Mouse (Mus musculus) effector memory CD4-positive, alpha-beta T cell, adult 7 months (primary cell): ENCODE measurements around the gene Rad54l. TPM values are rescaled to one million over a fixed set of nuclear protein-coding genes. Genes with fewer than 3 reads are reported as not detected.

Experiments
- polyA plus RNA-seq: library from polyadenylated mRNA; unstranded; fragments of 100-300 nt; shearing (Covaris generic); gene quantifications from one replicate; pipeline ENCODE4 v1.2.1, GENCODE M21; 2017

The Rad54l gene
- polyA plus RNA-seq = 0.96 TPM

DNA sequence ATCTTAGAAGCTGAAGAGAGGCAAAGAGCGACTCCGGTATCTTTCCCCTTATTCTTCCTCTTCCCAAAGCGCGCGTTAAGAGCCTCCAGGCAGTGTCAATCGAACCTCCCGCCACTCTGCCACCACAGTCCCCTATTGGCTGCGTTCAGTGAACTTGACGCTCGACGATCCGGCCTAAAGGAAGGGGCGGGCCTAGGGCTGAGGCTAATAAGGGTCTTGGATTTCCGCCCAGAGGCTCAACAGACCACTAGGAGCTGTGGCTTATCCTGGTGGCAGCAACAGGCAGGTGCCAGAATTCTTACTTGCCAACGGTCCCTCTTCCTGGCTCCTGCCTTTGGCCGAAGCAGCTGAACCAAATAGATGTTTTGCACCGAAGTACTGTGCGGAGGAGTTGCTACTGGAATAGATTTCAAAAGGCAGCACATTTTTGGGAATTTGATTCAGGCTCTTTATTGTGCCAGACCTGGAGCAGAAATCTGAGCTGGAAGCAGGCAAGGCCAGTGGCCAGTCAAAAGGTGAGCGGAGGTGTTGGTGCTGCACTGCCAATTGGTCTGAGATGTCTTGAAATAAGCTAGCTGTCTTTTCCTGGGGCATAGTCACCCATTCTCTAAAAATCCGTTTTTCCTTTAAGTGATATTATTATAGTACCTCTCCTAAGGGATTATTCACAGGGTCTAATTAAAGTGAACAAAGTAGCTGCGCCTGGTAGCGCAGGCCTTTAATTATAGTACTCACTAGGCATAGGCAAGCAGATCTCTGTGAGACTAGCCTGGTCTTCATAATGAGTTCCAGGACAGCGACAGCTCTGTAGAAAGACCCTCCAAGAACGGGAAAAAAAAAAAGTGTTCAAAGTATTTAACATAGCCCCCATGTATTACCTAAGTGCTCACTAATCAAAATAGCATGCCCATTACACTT lies at the start of gene Rad54l, which contains the start of gene Pomgnt1:
Rad54l (minus strand) TSS at position 89 of the 918 bp plus-strand sequence.
Pomgnt1 (plus strand) TSS at position 239 of the 918 bp plus-strand sequence.

GRCm38 (mm10) chr4:116173072-116173471 lies 49.6 kb upstream of the Rad54l start, which contains the start of the genes 1700042G07Rik and Gm49337:
1700042G07Rik (plus strand) TSS chr4:116173372.
Gm49337 (plus strand) TSS chr4:116173384.

GRCm38 (mm10) chr4:116167404-116167803 lies 43.9 kb upstream of the Rad54l start, which contains the start of gene Tspan1:
Tspan1 (minus strand) TSS chr4:116167601.

DNA sequence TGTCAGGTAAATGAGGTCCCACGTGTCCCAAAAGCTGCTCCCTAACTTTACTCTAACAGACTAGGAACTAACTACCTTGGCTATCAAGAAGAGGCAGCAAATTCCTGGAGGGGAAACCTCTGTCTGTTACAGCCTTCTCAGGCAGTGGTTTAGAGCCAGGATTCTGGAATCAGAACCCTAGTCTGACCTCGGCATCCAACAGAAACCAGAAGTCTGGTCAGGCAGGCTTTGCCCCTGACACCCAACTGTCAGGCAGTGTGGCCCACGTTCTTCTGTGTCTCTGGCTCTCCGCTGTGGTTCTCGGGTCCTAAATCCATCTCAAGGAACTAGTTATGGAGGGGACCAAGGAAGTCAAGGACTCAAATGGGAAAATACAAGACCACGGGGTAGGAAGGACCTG lies 27.7 kb upstream of the Rad54l start, which contains the start of gene Lurap1:
Lurap1 (minus strand) TSS at position 101 of the 400 bp plus-strand sequence.

GRCm38 (mm10) chr4:116074861-116075620 lies 48.4 kb downstream of the Rad54l start, which contains the start of the genes Uqcrh and Lrrc41:
Uqcrh (minus strand) TSS chr4:116075071.
Lrrc41 (plus strand) TSS chr4:116075269.

DNA sequence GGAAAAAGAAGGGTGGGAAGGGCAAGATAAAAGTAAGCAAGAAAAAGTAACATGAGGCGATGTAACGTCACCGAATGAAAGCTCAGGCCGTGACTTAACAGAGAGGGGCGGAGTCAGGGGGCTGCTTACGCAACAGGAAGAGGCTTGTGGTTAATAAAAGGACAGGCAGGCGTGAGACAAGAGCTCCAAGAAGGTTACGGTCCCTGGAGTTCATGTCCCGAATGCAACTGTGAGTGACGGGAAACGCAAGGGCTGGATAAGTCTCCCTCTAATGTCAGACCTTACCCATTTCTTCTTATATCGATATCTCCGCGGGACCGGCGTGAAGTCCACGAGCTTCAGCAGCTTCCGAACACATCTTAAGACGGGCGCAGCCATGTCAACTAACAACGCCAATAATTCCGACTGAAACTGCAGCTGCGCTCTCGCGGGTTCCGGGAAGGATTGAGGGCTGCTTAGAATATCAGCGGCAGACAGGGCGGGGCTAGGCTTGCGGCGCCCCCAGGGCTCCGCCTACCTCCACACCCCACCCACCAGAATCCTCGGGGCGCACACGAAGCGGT lies 70.0 kb downstream of the Rad54l start, which contains the start of gene Nsun4:
Nsun4 (minus strand) TSS at position 478 of the 563 bp plus-strand sequence.

Other genes with a start within 250 kb of the Rad54l start
- 0.74 TPM for gene Kncn, start 239.3 kb downstream of the Rad54l start, polyA plus RNA-seq
- gene 6430628N08Rik, start 233.0 kb downstream of the Rad54l start, polyA plus RNA-seq = not detected
- gene Dmbx1, start 183.8 kb downstream of the Rad54l start, polyA plus RNA-seq = 0.12 TPM
- gene Faah, start 105.8 kb downstream of the Rad54l start, polyA plus RNA-seq = 216 TPM
- gene Nsun4, start 69.8 kb downstream of the Rad54l start, polyA plus RNA-seq = 38.5 TPM
- 416 TPM for gene Uqcrh, start 48.6 kb downstream of the Rad54l start, polyA plus RNA-seq
- gene Lrrc41, start 48.4 kb downstream of the Rad54l start, polyA plus RNA-seq = 36.0 TPM
- 20.9 TPM for gene Pomgnt1, start 150 bp upstream of the Rad54l start, polyA plus RNA-seq
- 0.09 TPM for gene Lurap1, start 27.6 kb upstream of the Rad54l start, polyA plus RNA-seq
- not detected for gene Tspan1, start 43.9 kb upstream of the Rad54l start, polyA plus RNA-seq
- gene 1700042G07Rik, start 49.7 kb upstream of the Rad54l start, polyA plus RNA-seq = not detected
- gene Gm49337, start 49.7 kb upstream of the Rad54l start, polyA plus RNA-seq = not detected
- 0.66 TPM for gene Pik3r3, start 97.9 kb upstream of the Rad54l start, polyA plus RNA-seq